Mouse (Mus musculus) cerebellum, postnatal 10 days (tissue): ENCODE measurements around the gene Cox19.
"Not testable (repeated sequence)": the region's sequence is repeated elsewhere in the genome, so short reads cannot be mapped to it uniquely, and the experiment has no call there.

Experiments used
- DNase-seq, 2 experiments: peaks; one replicate each; pipeline ENCODE4 v3.0.0; 2021; ENCODE audit warnings: mixed read lengths in 2 of 2

The Cox19 gene

GRCm38 (mm10) chr5:139359244-139359643 lies 8.0 kb upstream of the Cox19 start:
- no peak for DNase-seq

GRCm38 (mm10) chr5:139358653-139359052 lies 7.4 kb upstream of the Cox19 start:
- peak; percentile 81 for DNase-seq

GRCm38 (mm10) chr5:139355235-139355772 lies 4.1 kb upstream of the Cox19 start:
- peak; percentile 93 to 97 for DNase-seq

GRCm38 (mm10) chr5:139353946-139354345 lies 2.7 kb upstream of the Cox19 start:
- no peak for DNase-seq

- DNase-seq: no peak
Observed at GRCm38 (mm10) chr5:139353496-139353895, 2.3 kb upstream of the Cox19 start.

GRCm38 (mm10) chr5:139352317-139352716 lies 1.1 kb upstream of the Cox19 start, which contains the start of gene Cyp2w1:
Cyp2w1 (plus strand) TSS chr5:139352617.
- DNase-seq: no peak

GRCm38 (mm10) chr5:139351628-139352027 lies 410 bp upstream of the Cox19 start:
- DNase-seq: no peak

- DNase-seq: no peak
Observed at GRCm38 (mm10) chr5:139349713-139350112, 1.5 kb downstream of the Cox19 start.

- no peak for DNase-seq
Observed at GRCm38 (mm10) chr5:139347225-139347624, 4.0 kb downstream of the Cox19 start.

- DNase-seq: no peak
Observed at GRCm38 (mm10) chr5:139345364-139345714, 5.9 kb downstream of the Cox19 start.

- peak; percentile 97 for DNase-seq
Observed at GRCm38 (mm10) chr5:139344687-139345363, 6.4 kb downstream of the Cox19 start.

- peak; percentile 88 to 91 for DNase-seq
Observed at GRCm38 (mm10) chr5:139344021-139344686, 7.1 kb downstream of the Cox19 start.

GRCm38 (mm10) chr5:139338891-139339290 lies 12.3 kb downstream of the Cox19 start:
- DNase-seq: peak; percentile 59 to 71

- peak; percentile 81 to 89 for DNase-seq
Observed at GRCm38 (mm10) chr5:139338403-139338802, 12.8 kb downstream of the Cox19 start.

- DNase-seq: peak; percentile 94 to 95
Observed at GRCm38 (mm10) chr5:139337826-139338370, 13.3 kb downstream of the Cox19 start.

- DNase-seq: no peak
Observed at GRCm38 (mm10) chr5:139335634-139336033, 15.6 kb downstream of the Cox19 start.

- not testable (repeated sequence) for DNase-seq
Observed at GRCm38 (mm10) chr5:139334394-139334793, 16.8 kb downstream of the Cox19 start.

GRCm38 (mm10) chr5:139333301-139334013 lies 17.8 kb downstream of the Cox19 start:
- no peak for DNase-seq

GRCm38 (mm10) chr5:139332590-139333272 lies 18.5 kb downstream of the Cox19 start:
- no peak for DNase-seq

GRCm38 (mm10) chr5:139331742-139332141 lies 19.5 kb downstream of the Cox19 start:
- DNase-seq: peak; percentile 92 to 95

- no peak for DNase-seq
Observed at GRCm38 (mm10) chr5:139330766-139331165, 20.5 kb downstream of the Cox19 start.

GRCm38 (mm10) chr5:139327634-139328020 lies 23.6 kb downstream of the Cox19 start:
- no peak for DNase-seq
